Mouse (Mus musculus) G1E (cell line): ENCODE data around the gene Enpp5. TPM values are rescaled to one million over a fixed set of nuclear protein-coding genes. Genes with fewer than 3 reads are reported as not detected.

Source experiments
- ATAC-seq: 2 replicates; pipeline ENCODE4 v1.8.0; 2016; ENCODE audit warnings: mild to moderate bottlenecking; ENCODE audit not compliant: insufficient number of reproducible peaks, poor library complexity, low FRiP score, severe bottlenecking; ENCODE audit errors: extremely low read depth
- DNase-seq: peaks from one replicate; pipeline ENCODE4 v3.0.0; 2012; ENCODE audit warnings: low spot score
- H3K27me3 ChIP-seq: 2 replicates; pipeline ENCODE4 v1.6.1; 2012; ENCODE audit warnings: mild to moderate bottlenecking, low read length, inconsistent platforms; ENCODE audit not compliant: insufficient read depth
- H3K36me3 ChIP-seq: replicated peaks from 2 replicates; pipeline ENCODE3; 2012; ENCODE audit warnings: mild to moderate bottlenecking, inconsistent platforms
- H3K4me1 ChIP-seq: 2 replicates; pipeline ENCODE4 v1.6.1; 2012; ENCODE audit warnings: low read depth, low read length, inconsistent platforms, mixed read lengths; ENCODE audit not compliant: insufficient read depth
- H3K4me3 ChIP-seq: 2 replicates; pipeline ENCODE4 v1.5.1; 2012; ENCODE audit warnings: low read depth, mild to moderate bottlenecking, inconsistent platforms, low read length, moderate library complexity, mixed read lengths
- H3K9me3 ChIP-seq: replicated peaks from 2 replicates; pipeline ENCODE4 v1.6.1; 2012; ENCODE audit warnings: inconsistent platforms
- CTCF ChIP-seq: IDR thresholded peaks from 2 replicates; pipeline ENCODE4 v1.5.1; 2012; ENCODE audit warnings: low read depth, low read length, inconsistent platforms, mixed read lengths
- GATA1 ChIP-seq: IDR thresholded peaks from 2 replicates; pipeline ENCODE4 v1.6.1; 2012; ENCODE audit warnings: borderline replicate concordance, low read length, inconsistent platforms, mixed read lengths
- GATA2 ChIP-seq: IDR thresholded peaks from 2 replicates; pipeline ENCODE4 v1.6.1; 2012; ENCODE audit warnings: low read depth, low read length, inconsistent platforms, borderline replicate concordance
- POLR2AphosphoS5 ChIP-seq: IDR thresholded peaks from 2 replicates; pipeline ENCODE4 v1.6.1; 2012; ENCODE audit warnings: low read depth, low read length, inconsistent platforms; ENCODE audit not compliant: insufficient replicate concordance
- TAL1 ChIP-seq: conservative IDR thresholded peaks from 2 replicates; pipeline ENCODE4 v1.6.1; 2012; ENCODE audit warnings: low read depth, low read length, inconsistent platforms, mixed read lengths
- polyA plus RNA-seq: library from polyadenylated mRNA; stranded (reverse); fragments of >175 nt; gene quantifications from 2 replicates; pipeline ENCODE4 v1.2.3, GENCODE M21; 2012
- total RNA-seq, 2 experiments: library from RNA; stranded (forward) in 1 of 2; stranded (reverse) in 1 of 2; fragments of 200-1000 nt in 1 of 2; fragments of >200 nt in 1 of 2; fragmentation: Nextera tagmentation in 1 of 2; gene quantifications; 2 replicates each; pipeline ENCODE4 v1.2.3; 2014 to 2017

Gene Enpp5
- total and polyA plus RNA-seq, 3 experiments = 0.16 TPM; not detected in 2

DNA sequence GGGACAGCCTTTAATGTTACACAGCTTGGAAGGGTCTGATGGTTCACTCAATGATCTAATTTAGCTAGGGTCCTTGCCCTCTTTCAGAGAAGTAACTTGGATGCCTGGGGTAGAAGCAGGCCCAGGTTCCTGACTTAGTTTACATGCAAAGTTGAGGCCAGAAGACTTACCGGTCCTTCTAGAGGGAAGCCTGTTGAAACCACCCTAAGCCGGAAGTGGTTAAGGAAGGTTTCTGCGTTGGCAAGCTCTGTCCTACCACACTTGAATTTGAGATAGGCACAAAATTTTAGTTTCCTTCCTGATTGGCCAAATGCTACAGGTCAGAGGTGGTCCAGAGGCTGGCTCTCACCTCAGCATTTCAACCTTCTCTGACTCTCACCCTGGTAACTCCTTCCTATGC, 9.6 kb downstream of the Enpp5 start:
- TF ChIP-seq CTCF (no peak), GATA2 (no peak), POLR2AphosphoS5 (no peak), TAL1 (no peak), GATA1 (no peak)
- no peaks in the 10 kb centered on the region for H3K27me3 ChIP-seq
- no peaks in the 10 kb centered on the region for H3K4me1 ChIP-seq
- no peak for ATAC-seq
- DNase-seq = no peak
- H3K4me3 ChIP-seq = no peak overlapping the region
- H3K36me3 ChIP-seq = no peaks in the 10 kb centered on the region
- H3K9me3 ChIP-seq = peaks cover 55% of the 10 kb centered on the region

DNA sequence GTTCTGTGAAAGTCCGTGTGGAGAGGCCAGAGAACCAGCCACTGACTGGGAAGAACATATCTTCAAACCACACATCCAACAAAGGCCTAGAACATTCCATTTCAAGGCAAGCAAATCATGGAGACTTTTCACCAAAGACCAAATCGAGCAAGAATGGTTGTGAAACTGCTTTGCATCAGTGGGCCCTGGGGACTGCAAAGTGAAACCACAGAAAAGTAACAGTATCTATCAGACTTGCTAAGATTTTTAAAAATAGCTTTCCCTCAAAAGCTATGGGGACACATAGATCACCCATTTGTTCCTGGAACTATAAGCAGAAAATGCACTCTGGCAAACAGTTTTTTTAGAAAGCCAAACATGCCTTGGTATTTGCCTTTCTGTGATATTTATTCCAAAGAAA, 12.3 kb downstream of the Enpp5 start:
- DNase-seq (no peak), ATAC-seq (no peak)
- Histone ChIP-seq H3K36me3 (no peaks in the 10 kb centered on the region), H3K9me3 (peaks cover 39% of the 10 kb centered on the region), H3K27me3 (no peaks in the 10 kb centered on the region), H3K4me3 (no peak overlapping the region), H3K4me1 (no peaks in the 10 kb centered on the region)
- TF ChIP-seq TAL1 (no peak), GATA1 (no peak), GATA2 (no peak), POLR2AphosphoS5 (no peak), CTCF (no peak)

DNA sequence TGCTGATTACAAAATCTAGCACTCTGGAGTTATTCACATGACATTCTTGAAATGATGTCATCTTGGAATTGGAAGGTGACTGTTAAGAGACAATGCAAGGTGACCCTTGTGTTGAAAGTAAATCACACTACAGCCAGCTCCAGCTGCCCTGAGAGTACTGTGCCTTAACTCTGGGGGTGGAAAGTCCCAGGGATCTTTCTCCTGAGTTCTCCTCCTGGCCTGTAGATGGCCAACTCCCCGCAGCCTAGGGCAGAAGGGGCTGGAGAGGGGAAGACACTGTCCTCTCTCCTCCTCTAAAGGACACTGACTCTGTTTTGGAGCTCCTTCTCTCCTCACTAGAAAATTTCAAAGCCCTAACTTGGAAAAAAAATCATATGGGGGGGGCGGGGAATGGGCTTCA, 12.9 kb downstream of the Enpp5 start:
- H3K9me3 ChIP-seq = peaks cover 35% of the 10 kb centered on the region
- no peaks in the 10 kb centered on the region for H3K36me3 ChIP-seq
- H3K4me3 ChIP-seq = no peak overlapping the region
- DNase-seq (no peak), ATAC-seq (no peak)
- no peaks in the 10 kb centered on the region for H3K4me1 ChIP-seq
- no peaks in the 10 kb centered on the region for H3K27me3 ChIP-seq
- TF ChIP-seq TAL1 (no peak), CTCF (no peak), GATA2 (no peak), GATA1 (no peak), POLR2AphosphoS5 (no peak)

DNA sequence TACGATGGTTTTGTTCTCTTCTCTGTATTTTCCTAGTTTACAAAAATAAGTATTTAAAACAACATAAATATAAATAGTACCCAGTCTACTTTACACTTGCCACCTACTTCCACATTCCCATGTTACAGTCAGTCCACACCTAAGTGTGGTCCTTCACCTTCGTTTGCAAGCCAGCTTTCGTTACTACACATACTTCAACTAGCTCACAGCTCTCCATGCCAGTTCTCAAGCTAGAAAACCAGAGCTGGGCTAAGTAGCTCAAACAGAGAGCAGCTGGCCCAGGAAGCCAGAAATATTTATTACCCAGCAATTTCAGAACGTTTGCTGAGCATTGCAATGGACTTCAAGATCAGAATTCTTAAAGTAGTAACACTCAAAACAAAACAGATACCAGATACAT, 21.9 kb downstream of the Enpp5 start:
- no peak overlapping the region for H3K4me3 ChIP-seq
- peaks cover 38% of the 10 kb centered on the region for H3K9me3 ChIP-seq
- DNase-seq (no peak), ATAC-seq (no peak)
- H3K4me1 ChIP-seq = no peaks in the 10 kb centered on the region
- H3K27me3 ChIP-seq = no peaks in the 10 kb centered on the region
- H3K36me3 ChIP-seq = no peaks in the 10 kb centered on the region
- TF ChIP-seq CTCF (no peak), GATA1 (no peak), GATA2 (no peak), TAL1 (no peak), POLR2AphosphoS5 (no peak)

DNA sequence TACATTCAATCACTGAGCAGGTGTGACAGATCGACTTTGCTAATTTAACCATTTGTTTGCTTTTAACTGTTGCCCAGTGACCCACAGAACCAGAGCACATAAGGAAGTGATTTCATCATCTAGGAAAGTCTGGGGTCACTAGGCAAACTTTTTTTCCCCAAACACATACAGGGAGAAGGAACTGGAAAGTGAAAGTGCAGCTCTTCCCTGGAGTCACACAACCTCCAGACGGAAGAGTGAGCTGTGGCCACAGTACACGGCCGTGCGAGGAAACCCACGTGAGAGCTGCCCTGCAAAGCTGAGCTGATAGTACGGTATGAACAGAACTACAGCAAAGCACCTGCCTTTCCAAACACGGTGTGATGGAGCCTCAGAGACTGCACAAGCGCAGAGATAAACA, 22.3 kb downstream of the Enpp5 start:
- DNase-seq = no peak
- Histone ChIP-seq H3K36me3 (no peaks in the 10 kb centered on the region), H3K4me3 (no peak overlapping the region), H3K27me3 (no peaks in the 10 kb centered on the region), H3K4me1 (no peaks in the 10 kb centered on the region), H3K9me3 (peaks cover 41% of the 10 kb centered on the region)
- TF ChIP-seq CTCF (no peak), TAL1 (no peak), GATA2 (no peak), POLR2AphosphoS5 (no peak), GATA1 (no peak)
- ATAC-seq = no peak

DNA sequence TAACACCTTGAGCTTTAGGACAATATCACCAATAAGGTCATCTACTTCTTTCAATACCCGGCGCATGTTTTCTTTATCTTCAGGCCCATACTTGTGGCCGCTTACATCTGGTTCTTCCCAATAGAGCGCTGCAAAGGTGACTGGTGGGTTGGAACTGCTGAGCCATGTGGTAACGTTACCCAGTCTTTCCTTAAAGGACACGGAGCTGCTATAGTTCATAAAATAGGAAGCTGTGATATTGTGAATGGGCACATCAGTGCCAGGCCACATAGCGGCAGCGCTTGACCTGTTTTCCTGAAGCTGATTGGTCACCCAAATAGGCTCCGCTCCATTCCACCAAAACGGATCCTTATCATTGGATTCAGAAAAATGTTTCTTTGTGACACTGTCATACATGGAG, 23.3 kb downstream of the Enpp5 start:
- ATAC-seq = no peak

More for the DNA sequence above, 23.3 kb downstream of the Enpp5 start:
- H3K27me3 ChIP-seq = no peaks in the 10 kb centered on the region
- H3K4me3 ChIP-seq = no peak overlapping the region
- no peak for DNase-seq
- TF ChIP-seq GATA1 = no peak
- no peak for TF ChIP-seq CTCF
- no peak for TF ChIP-seq TAL1
- no peak for TF ChIP-seq GATA2
- TF ChIP-seq POLR2AphosphoS5 = no peak
- H3K36me3 ChIP-seq = no peaks in the 10 kb centered on the region
- H3K4me1 ChIP-seq = no peaks in the 10 kb centered on the region
- peaks cover 42% of the 10 kb centered on the region for H3K9me3 ChIP-seq
